Mouse (Mus musculus): ENCODE measurements at regions not wholly inside any gene's neighbourhood (a gene's known extent, or its start where the extent isn't known, plus 50 kb on each side); places are given as distances from the start of the nearest gene placed in this dataset.

DNA sequence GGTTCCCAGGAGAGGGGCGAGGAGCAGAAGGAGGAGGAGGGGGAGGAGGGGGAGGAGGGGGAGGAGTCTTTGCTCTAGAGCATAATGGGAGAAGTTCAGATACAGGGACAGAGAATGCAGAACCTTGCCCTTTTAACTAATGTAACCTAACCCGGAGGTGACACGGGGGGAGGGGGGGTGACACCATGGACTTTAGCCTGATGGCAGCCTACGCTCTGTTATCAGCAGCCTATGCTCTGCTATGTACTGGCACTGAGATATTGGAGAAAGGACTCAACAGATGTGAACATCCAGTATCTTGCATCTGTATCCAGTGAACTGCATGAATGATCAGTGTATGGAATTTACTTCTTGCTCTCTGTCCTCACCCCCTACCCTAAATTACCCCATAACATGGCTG lies 77.7 kb upstream of the S1pr1 start:
- TF ChIP-seq GATA1 (IDR thresholded peaks at IDR 0.05; ENCODE audit: low read length) (no peak), TAL1 (IDR thresholded peaks at IDR 0.05; ENCODE audit: low read length) (no peak)
